Mouse (Mus musculus): ENCODE results near the gene Ltbp1. TPM values are rescaled to one million over a fixed set of nuclear protein-coding genes. Genes with fewer than 3 reads are reported as not detected.

The Ltbp1 gene
- polyA plus RNA-seq (2021; fragmentation: Nextera tagmentation): 9.2 and 13.6 TPM in 2 replicates
- long read RNA-seq, experiment 1, full-length matches to known transcripts: 2 of 8 reads
- long read RNA-seq, experiment 1, partial matches to known transcripts: 4 of 8 reads
- long read RNA-seq, experiment 1, other reads (novel, unspliced or antisense): 2 of 8 reads
- long read RNA-seq, experiment 2, partial matches to known transcripts: 1 of 3 reads
- long read RNA-seq, experiment 2, other reads (novel, unspliced or antisense): 2 of 3 reads

DNA sequence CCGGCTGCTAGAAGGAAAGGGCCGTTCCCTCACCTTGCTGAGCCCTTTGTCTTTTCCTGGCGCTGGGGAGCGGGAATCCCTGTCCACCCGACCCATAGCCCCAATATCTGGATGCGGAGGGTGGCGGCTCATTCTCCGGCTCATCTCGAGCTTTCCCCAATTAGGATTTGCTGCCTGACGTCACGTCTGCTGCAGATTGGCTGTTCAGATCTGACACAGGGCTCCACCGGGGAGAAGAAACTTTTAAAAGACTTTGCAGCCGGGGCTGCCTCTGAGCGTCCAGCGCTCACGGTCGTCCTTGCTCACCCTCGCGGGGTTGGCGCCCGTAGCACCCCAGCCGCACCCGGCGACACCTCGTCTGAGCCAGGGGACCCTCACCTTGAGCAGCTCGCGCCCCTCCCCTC, at the start of gene Ltbp1:
TSS of gene Ltbp1 (plus strand) at position 288 of the 404 bp plus-strand sequence.

DNA sequence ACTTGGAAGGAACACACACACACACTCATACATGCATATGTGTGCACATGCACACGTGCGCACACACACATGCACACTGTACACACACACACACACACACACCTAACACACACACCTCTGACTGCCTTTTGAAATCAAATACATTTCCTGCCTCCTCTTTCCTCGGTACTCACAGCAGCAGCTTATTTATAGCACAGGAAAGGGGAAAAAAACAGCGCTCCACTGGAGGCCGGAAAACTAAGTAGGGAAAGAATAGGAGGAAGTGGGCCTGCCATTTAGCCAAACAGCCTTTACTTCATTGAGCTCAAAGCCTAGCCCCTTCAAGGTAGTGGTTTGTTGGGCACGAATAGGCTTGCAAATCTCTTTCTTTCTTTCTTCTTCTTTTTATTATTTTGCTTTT, 430.2 kb downstream of the Ltbp1 start, which contains the start of gene Rasgrp3:
TSS of gene Rasgrp3 (plus strand) at position 298 of the 400 bp plus-strand sequence.

